Mouse (Mus musculus): Measurements from ENCODE around the gene Ube2g2. TPM values are rescaled to one million over a fixed set of nuclear protein-coding genes. Genes with fewer than 3 reads are reported as not detected.

Ube2g2 gene
- polyA plus RNA-seq (2017; shearing (Covaris generic)), result 54.5 TPM

GRCm38 (mm10) chr10:77622055-77622988, at the start of gene Ube2g2:
Gene Ube2g2, plus strand, starts transcription at chr10:77622275.

GRCm38 (mm10) chr10:77581408-77582284, 40.4 kb upstream of the Ube2g2 start, which contains the start of gene Pttg1ip:
Gene Pttg1ip, plus strand, starts transcription at chr10:77581720.

GRCm38 (mm10) chr10:77605908-77606826, 15.9 kb upstream of the Ube2g2 start, which contains the start of the genes Sumo3 and Gm49325:
Gene Sumo3, plus strand, starts transcription at chr10:77606097.
Gene Gm49325, plus strand, starts transcription at chr10:77606197.

GRCm38 (mm10) chr10:77685895-77686664, 64.0 kb downstream of the Ube2g2 start, which contains the start of gene Tspear:
Gene Tspear, plus strand, starts transcription at chr10:77686569.

GRCm38 (mm10) chr10:77690356-77690807, 68.3 kb downstream of the Ube2g2 start, which contains the start of gene Gm19402:
Gene Gm19402, minus strand, starts transcription at chr10:77690757.

Other genes starting within 250 kb of the Ube2g2 start
- gene Adarb1, start 204.0 kb upstream of the Ube2g2 start, polyA plus RNA-seq (2017; shearing (Covaris generic)), result 2.9 TPM
- 23.3 TPM for gene Fam207a, start 106.5 kb upstream of the Ube2g2 start, polyA plus RNA-seq (2017; shearing (Covaris generic))
- 547 TPM for gene Itgb2, start 92.0 kb upstream of the Ube2g2 start, polyA plus RNA-seq (2017; shearing (Covaris generic))
- 86.6 TPM for gene Pttg1ip, start 40.6 kb upstream of the Ube2g2 start, polyA plus RNA-seq (2017; shearing (Covaris generic))
- 103 TPM for gene Sumo3, start 16.2 kb upstream of the Ube2g2 start, polyA plus RNA-seq (2017; shearing (Covaris generic))
- gene Gm49325, start 16.1 kb upstream of the Ube2g2 start, polyA plus RNA-seq (2017; shearing (Covaris generic)), result not detected
- 0.70 TPM for gene Tspear, start 64.3 kb downstream of the Ube2g2 start, polyA plus RNA-seq (2017; shearing (Covaris generic))
- not detected for gene Gm19402, start 68.5 kb downstream of the Ube2g2 start, polyA plus RNA-seq (2017; shearing (Covaris generic))
- not detected for gene Gm9508, start 75.0 kb downstream of the Ube2g2 start, polyA plus RNA-seq (2017; shearing (Covaris generic))
- not detected for gene Gm10272, start 84.4 kb downstream of the Ube2g2 start, polyA plus RNA-seq (2017; shearing (Covaris generic))
- not detected for gene Gm10024, start 89.2 kb downstream of the Ube2g2 start, polyA plus RNA-seq (2017; shearing (Covaris generic))
- gene Gm10142, start 93.5 kb downstream of the Ube2g2 start, polyA plus RNA-seq (2017; shearing (Covaris generic)), result not detected
- gene Krtap12-1, start 98.3 kb downstream of the Ube2g2 start, polyA plus RNA-seq (2017; shearing (Covaris generic)), result not detected
- not detected for gene Gm10100, start 104.2 kb downstream of the Ube2g2 start, polyA plus RNA-seq (2017; shearing (Covaris generic))
- gene Gm18596, start 120.4 kb downstream of the Ube2g2 start, polyA plus RNA-seq (2017; shearing (Covaris generic)), result not detected
- gene Gm9736, start 129.1 kb downstream of the Ube2g2 start, polyA plus RNA-seq (2017; shearing (Covaris generic)), result not detected
- gene Gm3233, start 137.4 kb downstream of the Ube2g2 start, polyA plus RNA-seq (2017; shearing (Covaris generic)), result not detected
- not detected for gene Gm3238, start 149.1 kb downstream of the Ube2g2 start, polyA plus RNA-seq (2017; shearing (Covaris generic))
- not detected for gene Gm7138, start 154.7 kb downstream of the Ube2g2 start, polyA plus RNA-seq (2017; shearing (Covaris generic))
- gene Gm3250, start 160.3 kb downstream of the Ube2g2 start, polyA plus RNA-seq (2017; shearing (Covaris generic)), result not detected
- gene Gm7137, start 165.9 kb downstream of the Ube2g2 start, polyA plus RNA-seq (2017; shearing (Covaris generic)), result not detected
- gene Gm9639, start 172.8 kb downstream of the Ube2g2 start, polyA plus RNA-seq (2017; shearing (Covaris generic)), result not detected
- gene Gm19668, start 176.9 kb downstream of the Ube2g2 start, polyA plus RNA-seq (2017; shearing (Covaris generic)), result not detected
- not detected for gene Gm9507, start 189.6 kb downstream of the Ube2g2 start, polyA plus RNA-seq (2017; shearing (Covaris generic))
- gene Gm2696, start 192.4 kb downstream of the Ube2g2 start, polyA plus RNA-seq (2017; shearing (Covaris generic)), result not detected
- gene Krtap10-4, start 204.8 kb downstream of the Ube2g2 start, polyA plus RNA-seq (2017; shearing (Covaris generic)), result not detected
- not detected for gene Krtap10-10, start 213.7 kb downstream of the Ube2g2 start, polyA plus RNA-seq (2017; shearing (Covaris generic))
- gene Gm36176, start 224.5 kb downstream of the Ube2g2 start, polyA plus RNA-seq (2017; shearing (Covaris generic)), result not detected
- gene Gm10318, start 230.6 kb downstream of the Ube2g2 start, polyA plus RNA-seq (2017; shearing (Covaris generic)), result not detected
- not detected for gene Gm3285, start 239.7 kb downstream of the Ube2g2 start, polyA plus RNA-seq (2017; shearing (Covaris generic))